Mouse (Mus musculus) cerebellum, postnatal 10 days (tissue): Measurements from ENCODE around the gene Pphln1.

Source experiments
- DNase-seq, 2 experiments: peaks; one replicate each; pipeline ENCODE4 v3.0.0; 2021; ENCODE audit warnings: mixed read lengths in 2 of 2

Pphln1 gene

DNA sequence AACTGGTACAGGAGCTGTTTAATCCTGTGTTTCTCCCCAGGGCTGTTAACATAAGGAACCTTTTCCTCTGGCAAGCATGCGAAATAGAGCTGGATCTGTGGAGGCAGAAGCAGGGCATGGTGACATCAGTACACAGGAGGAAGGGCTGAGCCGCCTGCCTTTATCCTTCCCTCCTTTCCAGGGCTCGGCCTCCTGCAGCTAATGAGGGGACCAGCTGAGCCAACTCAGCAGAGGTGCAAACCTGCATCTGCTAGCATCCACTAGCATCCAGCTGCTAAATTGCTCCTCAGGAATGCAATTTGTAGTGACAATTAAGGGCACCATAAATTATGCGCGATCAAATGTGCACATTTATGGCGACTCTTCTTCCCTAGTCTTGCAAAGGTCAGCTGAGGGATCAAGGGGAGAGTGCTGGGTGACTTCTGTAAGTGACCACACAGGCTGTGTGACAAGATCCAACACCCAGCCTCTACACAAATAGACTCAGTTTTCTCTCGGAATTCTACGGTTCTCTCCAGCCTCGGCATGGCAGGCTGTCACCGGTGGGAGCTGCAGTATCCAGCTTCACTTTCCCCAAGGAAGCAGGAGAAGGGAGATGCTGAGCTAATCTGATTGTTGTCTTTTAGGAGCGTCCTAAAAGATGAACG is 112.7 kb downstream of the Pphln1 start:
- no peak for DNase-seq

GRCm38 (mm10) chr15:93512437-93512836 is 114.3 kb downstream of the Pphln1 start:
- no peak for DNase-seq

- DNase-seq: no peak
Measured at GRCm38 (mm10) chr15:93513939-93514341, 115.8 kb downstream of the Pphln1 start.

DNA sequence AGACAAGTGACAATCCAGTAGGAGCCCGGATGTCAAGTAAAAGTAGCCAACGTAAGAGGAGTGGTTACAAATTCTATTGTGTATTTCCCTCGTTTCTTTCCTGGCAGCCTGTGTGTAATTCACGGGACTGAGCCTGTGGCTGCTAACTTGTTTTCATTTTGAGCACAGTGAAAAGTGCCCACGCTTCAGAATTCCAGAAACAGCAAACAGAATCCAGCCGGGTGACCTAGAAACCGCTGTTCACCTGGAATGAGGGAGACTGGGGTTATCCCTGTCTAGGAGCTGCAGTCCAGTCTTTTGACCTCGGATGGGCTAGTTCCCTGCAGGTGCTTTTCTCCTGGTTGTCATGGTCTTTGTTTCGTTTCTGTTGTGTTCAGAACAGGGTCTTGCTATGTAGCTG is 117.2 kb downstream of the Pphln1 start:
- DNase-seq: no peak

DNA sequence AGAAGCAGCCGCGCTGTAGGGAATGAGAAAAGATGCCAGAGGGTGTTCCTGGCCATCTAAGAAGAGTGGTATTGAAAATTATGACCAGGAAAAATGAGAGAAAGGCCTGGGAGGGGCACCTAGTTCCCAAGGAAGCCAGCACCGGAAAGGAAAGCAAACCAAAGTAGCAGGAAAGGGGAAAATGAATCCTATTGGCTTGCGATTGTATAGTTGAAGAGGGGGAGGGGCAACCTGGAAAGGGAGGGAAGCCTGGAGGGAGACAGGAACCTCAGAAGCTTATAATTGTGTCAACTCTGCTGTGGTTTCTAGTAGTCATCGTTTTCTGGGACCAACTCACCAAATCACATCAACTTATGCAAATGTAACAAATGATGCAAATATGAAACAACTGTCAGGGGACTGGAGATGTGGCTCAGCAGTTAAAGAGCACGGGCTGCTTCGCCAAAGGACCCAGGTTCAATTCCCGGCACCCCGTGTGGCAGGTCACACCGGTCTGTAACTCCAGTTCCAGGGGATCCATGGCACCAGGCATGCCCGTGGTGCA is 118.9 kb downstream of the Pphln1 start:
- DNase-seq: peak in 1 of 2 experiments; percentile 24

DNA sequence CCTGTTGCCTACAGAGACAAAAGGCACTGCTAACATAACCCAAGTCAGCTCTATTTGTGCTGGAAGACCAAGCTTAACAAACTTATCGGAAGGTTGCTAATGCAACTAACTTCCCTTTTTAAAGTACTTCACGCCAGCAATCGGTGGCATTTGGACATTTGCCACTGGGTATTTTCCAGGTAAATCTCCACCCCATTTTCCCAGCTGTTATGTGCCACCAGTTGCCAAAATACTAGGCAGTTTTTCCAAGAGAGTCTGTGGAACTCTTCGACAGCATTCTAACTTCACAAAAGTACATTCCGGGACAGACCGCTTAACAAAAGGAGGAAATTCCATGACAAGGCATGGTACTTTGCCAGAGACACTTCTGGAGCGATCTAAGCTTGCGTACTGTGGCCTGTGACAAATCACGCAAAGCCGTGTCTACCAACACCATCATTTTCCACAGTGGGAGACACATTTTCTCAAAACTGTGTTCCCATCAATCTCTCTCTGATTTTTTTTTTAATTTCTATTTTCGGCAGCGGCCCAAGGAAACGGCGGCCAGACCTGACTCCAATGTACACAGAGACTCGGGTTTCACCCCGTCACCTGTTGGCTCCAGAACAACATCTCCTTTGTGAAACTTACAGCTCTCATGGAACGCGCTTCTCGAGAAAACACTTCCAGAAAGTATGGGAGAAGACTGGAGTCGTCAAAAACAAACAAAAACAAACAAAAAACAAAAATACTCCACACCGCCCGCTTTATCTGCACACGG is 120.2 kb downstream of the Pphln1 start:
- DNase-seq: peak in 1 of 2 experiments; percentile 36

GRCm38 (mm10) chr15:93518941-93519835 is 121.0 kb downstream of the Pphln1 start:
- peak; percentile 88 to 89 for DNase-seq

DNA sequence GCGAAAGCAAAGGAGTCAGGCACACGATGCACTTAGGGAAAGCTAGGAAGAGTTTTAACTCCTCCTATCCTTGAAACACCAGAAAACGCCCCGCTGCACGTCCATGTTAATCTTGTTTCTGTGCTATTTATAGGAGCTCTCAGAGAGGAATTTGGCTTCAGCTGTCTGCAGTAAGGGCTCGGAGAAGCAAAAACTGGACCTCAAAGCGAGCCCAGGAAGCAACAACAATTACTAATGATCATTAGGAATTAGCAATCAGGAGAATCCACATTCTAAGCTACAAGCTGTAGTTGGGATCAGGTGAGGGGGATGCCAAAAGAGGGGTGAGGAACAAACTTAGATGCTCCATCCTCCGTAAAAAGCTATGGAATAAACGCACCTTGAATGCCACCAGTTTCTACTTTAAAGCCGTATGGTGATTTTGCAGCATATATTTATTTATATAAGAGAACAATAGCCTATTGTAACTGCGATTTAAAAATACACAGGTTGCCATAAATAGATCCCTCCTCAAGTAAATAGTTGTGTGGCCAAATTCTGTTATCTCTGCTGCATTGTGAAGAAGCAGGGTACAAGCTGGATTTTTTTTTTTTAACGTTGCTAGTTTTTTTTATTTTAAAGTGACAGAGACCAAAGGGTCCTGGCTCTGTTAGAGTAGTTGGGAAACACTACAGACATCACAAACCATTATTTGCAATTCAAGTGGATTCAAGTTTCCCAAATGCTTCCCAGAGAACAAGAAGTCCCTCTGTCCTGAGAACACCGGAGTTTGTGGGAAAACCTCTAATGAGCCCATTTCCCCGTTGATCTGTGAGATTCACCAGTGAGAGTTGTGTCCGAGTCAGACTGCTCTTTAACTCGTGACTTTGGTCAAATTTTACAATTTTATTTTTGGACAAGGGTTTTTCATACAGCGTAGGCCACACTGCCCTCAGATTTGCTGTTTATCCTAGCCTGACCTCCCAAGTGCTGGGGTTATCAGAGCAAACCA is 122.0 kb downstream of the Pphln1 start:
- peak; percentile 22 to 34 for DNase-seq

GRCm38 (mm10) chr15:93521088-93521786 is 123.1 kb downstream of the Pphln1 start:
- DNase-seq: no peak

DNA sequence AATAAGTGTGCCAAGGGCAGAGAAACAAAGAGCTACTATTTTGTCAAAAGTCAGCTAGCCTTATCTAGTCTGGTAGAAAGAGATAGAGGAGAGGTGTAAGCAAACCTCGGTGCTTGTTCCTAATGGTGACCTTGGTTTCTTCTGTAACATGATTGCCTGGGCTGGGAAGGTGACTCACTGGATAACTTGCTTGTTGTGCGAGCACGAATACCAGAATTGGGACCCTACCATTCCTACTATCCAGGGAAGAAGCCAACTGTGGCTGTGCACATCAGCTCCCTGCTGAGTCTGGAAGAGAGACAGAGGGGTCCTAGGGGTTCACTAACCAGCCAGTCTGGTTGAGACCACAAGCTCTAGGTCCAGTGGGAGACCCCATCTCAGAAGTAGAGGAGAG is 123.6 kb downstream of the Pphln1 start:
- no peak for DNase-seq

DNA sequence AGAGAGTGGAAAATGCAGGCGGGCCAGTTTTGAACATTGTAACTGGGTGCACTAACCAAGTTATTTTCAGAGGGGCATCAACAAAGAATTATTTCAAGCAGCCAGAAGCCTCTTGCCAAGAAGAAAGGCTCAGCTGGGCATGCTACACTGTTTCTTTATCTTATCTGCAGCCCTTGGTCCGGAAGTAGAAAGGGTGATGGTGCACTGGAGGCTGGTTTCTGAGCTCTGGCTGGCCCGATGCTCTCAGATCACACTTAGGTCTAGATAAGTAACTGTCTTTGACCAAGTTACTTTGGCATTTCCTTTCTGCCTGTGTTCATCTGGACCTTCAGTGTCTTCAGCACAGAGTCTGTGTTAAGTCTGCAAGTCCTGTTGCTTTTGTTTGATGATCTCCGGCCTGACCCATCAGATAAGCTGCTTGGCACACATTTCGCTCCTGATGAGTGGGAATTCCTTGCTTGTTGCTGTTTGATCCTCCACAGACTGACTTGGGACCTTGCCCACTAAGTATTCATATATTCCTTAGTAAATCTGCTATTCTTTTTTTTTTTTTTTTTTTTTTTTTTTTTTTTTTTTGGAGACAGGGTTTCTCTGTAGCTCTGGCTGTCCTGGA is 127.3 kb downstream of the Pphln1 start:
- no peak for DNase-seq

GRCm38 (mm10) chr15:93529831-93530702 is 131.9 kb downstream of the Pphln1 start:
- peak in 1 of 2 experiments; percentile 28 for DNase-seq

GRCm38 (mm10) chr15:93530703-93531032 is 132.5 kb downstream of the Pphln1 start:
- DNase-seq: no peak

- DNase-seq: no peak
Measured at GRCm38 (mm10) chr15:93536191-93536590, 138.0 kb downstream of the Pphln1 start.

- no peak for DNase-seq
Measured at GRCm38 (mm10) chr15:93537745-93538144, 139.6 kb downstream of the Pphln1 start.

DNA sequence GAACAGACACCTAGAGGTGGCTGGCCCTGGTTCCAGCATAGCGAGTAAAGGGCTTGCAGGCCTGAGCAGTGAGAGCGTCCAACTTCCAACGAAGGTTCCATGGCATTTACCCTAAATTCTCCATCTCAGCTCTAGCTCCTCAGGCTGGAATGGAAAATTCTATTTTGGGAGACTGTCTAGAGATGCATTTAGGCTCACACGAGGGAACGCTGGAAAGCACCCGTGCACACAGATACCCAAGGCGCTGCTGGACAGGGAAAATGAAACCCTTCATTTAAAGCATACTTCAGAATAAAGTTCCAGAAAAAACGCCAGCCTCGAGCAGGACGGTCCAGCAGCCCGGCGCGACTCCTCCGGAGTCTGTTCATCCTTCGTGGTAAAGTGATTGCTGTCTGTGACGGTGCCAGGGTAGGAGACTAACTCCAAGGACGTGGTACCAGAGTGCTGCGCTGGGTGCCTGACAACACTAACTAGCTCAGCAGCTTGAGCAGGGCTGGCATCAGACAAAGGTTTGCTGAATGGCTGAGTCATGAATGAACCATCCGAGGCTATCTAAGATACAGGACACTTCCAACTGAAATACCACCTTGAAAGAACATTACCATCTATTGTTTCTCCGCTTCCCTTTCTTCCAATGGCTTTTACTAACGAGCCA is 140.5 kb downstream of the Pphln1 start:
- no peak for DNase-seq

DNA sequence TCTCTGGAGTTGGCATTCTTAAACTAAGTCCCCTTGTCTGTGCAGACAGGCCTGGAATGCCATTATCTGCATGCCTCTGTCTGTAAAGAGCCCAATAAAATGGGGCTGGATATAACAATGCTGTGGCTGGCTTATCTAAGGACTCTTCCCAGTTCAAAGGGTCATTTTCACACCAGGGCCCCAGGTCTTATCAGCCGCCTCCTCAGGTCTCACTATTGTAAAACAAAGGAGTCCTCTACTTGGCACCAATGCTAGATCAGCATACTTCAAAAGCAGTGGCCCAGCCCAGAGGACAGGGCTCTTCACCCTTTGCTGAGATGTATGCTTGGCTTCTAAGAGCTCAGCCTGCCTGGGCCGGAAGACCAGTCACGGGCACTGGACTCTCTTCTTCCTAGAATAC is 141.3 kb downstream of the Pphln1 start:
- DNase-seq: no peak
